Mouse (Mus musculus) kidney, adult 11 months (tissue): ENCODE data around the gene Nme7.

Source experiments
- DNase-seq: peaks from one replicate; pipeline ENCODE4 v3.0.0; 2022

The Nme7 gene

DNA sequence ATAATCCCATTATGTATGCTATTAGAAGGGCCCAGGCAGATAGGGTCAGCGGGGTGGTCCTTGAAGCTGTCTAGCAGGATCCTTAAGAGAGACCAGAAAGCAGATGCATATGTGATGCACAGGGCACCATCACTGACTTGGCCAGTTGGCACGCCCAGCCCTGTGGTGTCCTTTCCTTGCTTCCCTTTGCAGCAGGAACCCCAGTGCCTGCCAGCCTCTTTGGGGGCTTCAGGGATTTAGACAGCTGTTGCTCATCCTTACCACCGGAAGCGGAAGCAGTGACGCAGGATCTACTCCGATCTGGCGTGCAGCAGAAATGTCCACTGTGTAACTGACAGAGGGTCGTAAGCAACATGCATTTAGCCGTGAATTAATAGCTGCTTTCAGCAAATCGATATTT is 163.5 kb downstream of the Nme7 start:
- DNase-seq = no peak

DNA sequence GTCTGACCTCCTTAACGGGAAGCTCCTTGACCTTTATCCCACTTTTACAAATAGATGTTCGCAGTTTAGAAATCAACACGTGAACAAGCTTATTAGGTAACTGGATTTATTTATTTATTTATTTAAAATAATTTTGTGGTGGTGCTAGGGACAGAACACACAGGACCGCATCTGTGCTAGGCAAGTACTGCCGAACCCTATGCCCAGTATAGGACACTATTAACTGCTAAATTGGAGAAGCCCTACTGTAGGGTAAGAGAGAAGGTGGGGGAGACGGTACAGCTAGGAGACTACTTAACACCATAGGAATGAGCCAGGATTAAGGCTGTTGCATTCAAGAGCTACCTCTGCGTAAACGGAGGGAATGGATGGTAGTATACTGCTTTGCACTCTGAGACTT is 164.4 kb downstream of the Nme7 start:
- no peak for DNase-seq

DNA sequence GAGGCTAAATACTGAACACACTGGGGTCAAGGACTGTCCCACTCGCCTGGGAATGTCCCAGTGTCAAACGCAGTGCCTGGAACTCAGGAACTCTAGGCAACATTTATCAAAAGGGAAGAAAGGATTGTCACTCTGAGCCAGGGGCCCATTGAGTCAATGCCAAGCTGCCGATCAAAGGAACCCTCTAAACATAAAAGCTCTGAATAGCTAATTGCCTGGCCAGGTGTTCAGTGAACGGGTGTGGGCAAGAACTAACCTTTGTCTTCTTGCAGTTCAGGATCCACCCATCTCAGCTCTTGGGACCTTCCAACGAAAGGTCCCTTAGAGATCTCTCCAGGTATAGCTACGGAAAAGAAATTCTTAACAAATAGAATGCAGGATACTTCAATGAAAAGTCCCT is 167.1 kb downstream of the Nme7 start:
- no peak for DNase-seq

DNA sequence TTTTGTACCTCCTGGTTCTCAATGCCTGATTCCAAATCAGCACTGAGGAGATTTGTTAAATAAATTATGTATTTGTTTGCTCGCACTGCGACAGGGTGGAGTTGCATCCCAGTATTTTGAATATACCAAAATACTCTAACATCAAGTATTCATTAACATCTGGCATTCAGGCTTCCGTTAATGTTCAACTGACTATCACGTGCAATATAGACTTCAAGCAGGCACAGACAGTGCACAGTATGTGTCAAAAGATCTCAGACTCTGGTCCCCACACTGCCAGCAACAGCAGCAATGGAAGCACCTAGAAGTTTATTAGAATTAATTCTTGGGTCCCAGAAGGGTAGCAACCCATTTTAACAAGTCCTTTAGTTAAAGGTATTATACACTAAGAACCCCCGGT is 167.7 kb downstream of the Nme7 start:
- no peak for DNase-seq

DNA sequence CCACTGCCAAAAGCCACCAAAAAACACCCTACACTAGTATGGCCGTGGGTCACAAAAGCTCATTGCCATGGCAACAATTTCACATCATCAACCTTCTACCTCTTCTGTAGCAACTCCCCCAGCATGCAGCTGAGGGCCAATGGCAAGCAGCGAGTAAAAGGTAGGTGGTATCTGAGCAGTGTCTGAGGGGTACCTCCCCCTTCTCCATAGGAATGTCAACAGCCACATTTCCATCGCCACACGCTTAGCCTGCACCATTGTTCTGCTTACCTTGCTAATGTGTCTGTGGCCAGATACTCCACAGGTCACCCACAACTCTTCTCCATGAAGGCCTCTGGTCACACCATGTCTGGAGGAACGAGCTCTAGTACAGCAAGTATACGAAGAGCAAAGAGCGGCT is 169.5 kb downstream of the Nme7 start:
- no peak for DNase-seq

DNA sequence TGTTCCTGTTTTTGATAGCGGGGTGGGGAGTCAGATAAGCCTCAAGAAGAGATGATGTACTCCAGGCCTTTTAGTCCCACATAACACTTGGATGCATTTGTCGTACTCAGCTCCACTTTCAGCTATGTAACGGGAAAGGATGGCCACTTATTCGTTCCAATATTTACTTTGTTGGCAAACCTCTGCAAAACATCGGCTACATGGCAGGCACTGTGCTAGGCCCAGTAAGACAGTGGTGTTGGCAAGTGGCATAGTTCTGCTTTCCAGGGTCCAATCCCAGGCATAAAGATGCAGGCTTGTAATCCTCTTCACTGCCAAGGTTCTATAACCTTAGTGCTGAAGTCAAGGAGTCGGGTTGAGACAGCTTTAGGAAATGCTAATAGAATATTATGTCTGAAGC is 170.4 kb downstream of the Nme7 start:
- no peak for DNase-seq

DNA sequence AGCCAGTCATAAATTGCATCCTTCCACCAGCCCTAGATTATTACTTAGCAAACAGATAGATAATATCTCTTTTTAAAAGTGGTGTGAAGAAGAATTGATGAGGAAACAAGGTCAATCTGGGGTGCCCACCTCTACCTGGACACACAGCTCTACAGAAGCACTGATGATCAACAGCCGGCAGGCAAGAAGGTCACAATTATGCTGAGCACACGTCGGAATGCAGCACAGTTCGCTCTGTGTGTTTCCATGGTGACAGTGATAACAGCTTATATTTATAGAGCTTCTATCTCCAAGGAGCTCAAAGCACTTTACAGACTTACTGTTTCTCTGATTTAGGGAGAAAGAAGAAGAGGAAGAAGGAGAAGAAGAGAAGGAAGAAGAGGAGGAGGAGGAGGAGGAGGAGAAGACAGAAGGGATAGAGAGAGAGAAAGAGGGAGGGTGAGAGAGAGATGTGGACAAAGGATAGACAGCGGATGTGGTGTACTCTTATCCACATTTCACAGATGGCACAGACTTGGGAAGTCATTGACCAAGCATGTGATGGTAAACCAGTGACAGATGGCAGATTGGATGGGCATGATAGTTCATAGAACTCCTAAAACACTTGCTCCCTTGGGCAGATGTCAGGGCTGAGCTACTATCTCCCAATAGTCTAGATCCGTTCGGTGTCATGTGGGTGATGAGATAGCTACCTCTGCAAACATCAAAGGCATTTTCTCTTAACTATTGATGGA is 171.0 kb downstream of the Nme7 start:
- DNase-seq = no peak

DNA sequence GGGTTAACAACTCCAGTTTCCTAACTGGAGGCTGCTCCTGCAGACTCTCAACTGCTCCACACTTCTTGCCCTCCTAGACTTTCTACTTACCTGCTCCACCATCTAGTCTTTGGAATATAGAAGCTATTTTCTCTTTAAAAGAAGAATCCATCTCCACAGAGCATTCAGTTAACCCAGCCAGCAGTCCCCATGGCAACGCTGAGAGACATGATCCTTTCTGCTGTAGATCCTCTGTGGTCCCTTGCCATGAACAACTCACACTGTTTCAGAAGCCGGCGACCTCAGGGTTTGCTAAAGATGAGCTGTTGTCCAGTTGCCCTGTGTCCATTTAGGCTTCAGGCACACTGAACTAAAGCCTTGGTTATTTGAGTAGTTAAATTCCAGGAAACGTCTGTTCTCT is 172.0 kb downstream of the Nme7 start:
- DNase-seq = no peak

DNA sequence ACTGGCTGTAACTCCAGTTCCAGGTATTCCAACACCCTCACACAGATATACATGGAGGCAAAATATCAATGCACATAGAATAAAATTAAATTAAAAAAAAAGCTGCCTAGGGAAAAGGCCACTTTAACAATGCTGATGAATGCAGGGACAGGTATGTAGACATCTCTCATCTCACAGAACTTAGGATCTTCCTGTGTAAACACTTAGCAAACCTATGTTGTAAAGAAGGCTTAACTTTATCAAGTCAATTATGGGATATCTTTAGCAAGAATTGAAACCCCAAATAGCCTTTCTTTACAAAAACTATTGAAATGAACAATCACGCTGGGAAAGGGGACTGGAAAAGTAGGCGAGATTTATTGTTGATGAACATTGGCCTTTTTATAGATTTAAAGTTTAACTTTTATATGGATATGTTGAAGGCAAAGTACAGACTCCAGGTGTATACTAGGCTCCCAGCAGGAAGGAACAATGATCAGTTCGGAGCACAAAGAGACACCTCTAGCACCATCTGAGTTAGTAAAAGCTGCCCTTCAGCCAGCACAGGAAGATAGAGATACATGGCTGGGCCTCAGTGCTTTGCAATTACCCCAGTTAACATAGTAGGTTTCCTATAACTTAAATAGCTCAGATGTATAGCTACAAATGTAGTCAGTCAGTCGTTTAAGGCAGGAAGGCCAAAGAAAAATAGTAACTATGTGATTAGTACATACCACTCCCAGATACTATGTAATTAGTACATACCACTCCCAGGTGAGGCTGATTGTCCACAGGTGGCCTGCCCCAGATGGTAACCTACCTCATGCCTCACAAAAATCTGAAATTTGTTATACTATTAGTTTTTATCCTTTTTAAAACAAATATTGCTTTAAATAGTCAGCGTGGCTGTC is 177.1 kb downstream of the Nme7 start:
- no peak for DNase-seq

DNA sequence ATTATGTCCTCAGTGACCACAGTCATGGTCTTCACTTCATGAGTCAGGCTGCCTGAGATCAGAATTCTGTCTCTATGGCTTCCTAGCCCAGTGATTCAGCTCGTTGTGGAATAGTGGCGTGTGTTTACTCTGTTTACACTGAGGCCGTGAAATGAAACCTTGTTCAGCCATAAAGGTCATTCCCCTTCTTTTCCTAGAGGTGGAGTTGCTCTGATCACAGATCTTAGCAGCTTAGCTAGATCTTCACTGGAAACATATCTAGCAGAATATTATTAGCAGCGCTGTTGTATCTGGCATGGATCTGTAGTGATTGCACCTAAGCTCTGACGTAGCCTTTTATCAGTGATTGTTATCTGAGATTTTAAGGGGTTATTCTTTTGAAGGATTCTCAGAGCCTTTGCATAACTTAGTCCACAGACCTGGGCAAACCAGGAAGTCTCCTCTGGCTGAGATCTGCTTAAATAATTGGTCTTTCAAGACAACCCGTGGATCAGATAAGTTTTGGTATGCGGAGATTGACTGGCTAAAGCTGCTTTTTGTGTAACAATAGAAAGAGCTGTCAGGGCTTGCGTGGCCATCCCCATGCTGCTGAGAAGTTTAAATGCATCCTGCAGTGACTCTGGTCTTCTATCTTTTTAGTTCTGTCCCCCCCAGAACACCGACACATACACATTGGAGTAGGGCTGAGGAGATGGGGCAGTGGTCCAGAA is 177.9 kb downstream of the Nme7 start:
- no peak for DNase-seq

DNA sequence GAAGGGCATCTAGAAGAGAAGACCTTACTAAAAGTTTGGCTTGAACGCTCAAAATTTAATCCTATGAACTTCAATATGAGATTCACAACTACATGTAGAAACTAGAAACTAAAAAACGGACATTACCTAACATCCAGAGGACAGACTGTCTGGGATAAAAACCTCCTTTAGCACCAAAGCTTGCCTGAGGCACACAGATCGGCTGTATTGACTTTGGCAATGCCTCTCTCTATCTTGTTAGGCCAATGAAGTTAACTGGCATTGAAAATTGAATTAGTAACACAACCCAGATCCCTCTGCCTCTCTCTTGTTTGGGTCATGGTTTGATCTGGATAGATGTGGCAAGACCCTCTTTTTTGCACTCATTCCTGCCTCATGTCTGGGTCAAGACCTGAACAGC is 178.9 kb downstream of the Nme7 start:
- no peak for DNase-seq

DNA sequence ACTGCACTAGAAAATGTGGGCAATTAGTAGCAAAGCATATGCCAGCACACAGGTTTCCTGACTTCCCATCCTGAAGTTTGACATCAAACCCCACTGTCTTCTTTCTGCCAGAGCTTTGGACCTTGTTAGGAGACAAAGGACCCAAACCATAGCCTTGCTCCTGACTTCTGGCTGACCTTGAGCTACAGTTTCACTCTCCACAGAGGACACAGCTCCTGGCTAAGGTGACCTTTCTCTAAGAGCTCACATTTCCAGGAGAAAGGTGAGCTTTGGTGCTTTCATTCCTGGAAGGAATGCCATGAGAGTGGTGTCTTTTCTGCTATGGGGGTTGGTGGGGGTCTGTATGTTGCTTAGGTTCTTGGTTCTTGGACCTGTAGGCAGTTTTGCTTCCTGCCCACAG is 179.8 kb downstream of the Nme7 start:
- DNase-seq = no peak
